Mouse (Mus musculus) liver, embryonic 14.5 days (tissue): ENCODE results near the gene 0610030E20Rik. TPM values are rescaled to one million over a fixed set of nuclear protein-coding genes. Genes with fewer than 3 reads are reported as not detected.

Source experiments
- ATAC-seq: fragments of 200-750 bp; cut with Nextera tagmentation; 2 replicates; pipeline ENCODE4 v1.8.0; 2017; ENCODE audit warnings: moderate number of reproducible peaks, mild to moderate bottlenecking, moderate library complexity; ENCODE audit not compliant: insufficient read depth
- DNase-seq, 3 experiments: peaks; one replicate each; pipeline ENCODE4 v3.0.0-alpha.2; 2012 to 2013; ENCODE audit warnings: low read depth in 3 of 3, low spot score in 3 of 3
- H3K27ac ChIP-seq: fragments of 300-500 bp; sonication (generic); 2 replicates; pipeline ENCODE4 v1.5.1; 2014; ENCODE audit warnings: moderate library complexity, mild to moderate bottlenecking, control low read depth, inconsistent platforms
- H3K27me3 ChIP-seq: fragments of 300-500 bp; sonication (generic); 2 replicates; pipeline ENCODE4 v1.6.1; 2014; ENCODE audit warnings: mild to moderate bottlenecking, low read length, moderate library complexity; ENCODE audit not compliant: control insufficient read depth, insufficient read depth
- H3K36me3 ChIP-seq: fragments of 300-500 bp; sonication (generic); replicated peaks from 2 replicates; pipeline ENCODE4 v1.6.1; 2014; ENCODE audit warnings: low read depth; ENCODE audit not compliant: control insufficient read depth, insufficient read depth
- H3K4me1 ChIP-seq, 2 experiments: fragments of 200-500 bp in 1 of 2; fragments of 300-500 bp in 1 of 2; sonication (generic) in 1 of 2; replicated peaks; 2 replicates each; pipeline ENCODE4 v1.6.1; 2012 to 2014; ENCODE audit warnings: antibody characterized with exemption in 1 of 2, inconsistent platforms in 1 of 2, low read length in 1 of 2; ENCODE audit not compliant: control insufficient read depth in 2 of 2, insufficient read depth in 2 of 2
- H3K4me2 ChIP-seq: fragments of 300-500 bp; sonication (generic); 2 replicates; pipeline ENCODE4 v1.6.1; 2014; ENCODE audit warnings: low read depth, mild to moderate bottlenecking, control low read depth, moderate library complexity
- H3K4me3 ChIP-seq, 2 experiments: fragments of 200-500 bp in 1 of 2; fragments of 300-500 bp in 1 of 2; sonication (generic) in 1 of 2; 2 replicates each; pipeline ENCODE4 v1.5.1; 2012 to 2014; ENCODE audit warnings: low read depth in 2 of 2, low read length in 2 of 2, mild to moderate bottlenecking in 2 of 2, control low read depth in 1 of 2, inconsistent platforms in 1 of 2, moderate library complexity in 1 of 2; ENCODE audit not compliant: insufficient read depth in 1 of 2
- H3K9ac ChIP-seq: fragments of 300-500 bp; sonication (generic); replicated peaks from 2 replicates; pipeline ENCODE4 v1.6.1; 2014; ENCODE audit warnings: mild to moderate bottlenecking, control low read depth, moderate library complexity
- H3K9me3 ChIP-seq: fragments of 300-500 bp; sonication (generic); 2 replicates; pipeline ENCODE4 v1.6.1; 2016; ENCODE audit warnings: low read length, mixed read lengths; ENCODE audit not compliant: control insufficient read depth
- CTCF ChIP-seq: IDR thresholded peaks from 2 replicates; pipeline ENCODE4 v1.5.1; 2016; ENCODE audit warnings: antibody characterized with exemption, low read depth, control low read depth
- EP300 ChIP-seq: IDR thresholded peaks from 2 replicates; pipeline ENCODE4 v1.6.1; 2016; ENCODE audit warnings: antibody characterized with exemption, low read depth
- WGBS: fragments of 180-500 bp; shearing (Covaris S2); extraction: QIAGEN DNeasy Blood & Tissue Kit; methylation state at CpG from one replicate; pipeline ENCODE4 v1.1.7; 2014; ENCODE audit not compliant: insufficient replicate concordance; 5-methylcytosine and 5-hydroxymethylcytosine counted together
- polyA plus RNA-seq, 2 experiments: library from polyadenylated mRNA; depleted of rRNA in 1 of 2; stranded (reverse) in 1 of 2; unstranded in 1 of 2; fragments of >200 nt; fragmentation: Nextera tagmentation in 1 of 2; extraction: Ambion mirVana in 1 of 2; gene quantifications; 2 replicates each; pipeline versions ENCODE4 v1.2.1 to v1.2.3; 2012 to 2014

Gene 0610030E20Rik
- polyA plus RNA-seq, 2 experiments, result 7.9 to 10.1 TPM

- H3K27ac ChIP-seq, result peak overlapping the region; percentile 70
- no peak overlapping the region for H3K4me3 ChIP-seq
- H3K4me2 ChIP-seq, result peak overlapping the region; percentile 99
- WGBS, result 58% methylated on average over 4 of the region's 4 CpGs
- peak overlapping the region; percentile 83; the same call in 1 of the 2 replicates for H3K9ac ChIP-seq
- TF ChIP-seq CTCF (peak; percentile 30), EP300 (no peak)
- DNase-seq (no peak), ATAC-seq (no peak)
- peaks cover 26 to 33% of the 10 kb centered on the region in 2 experiments for H3K4me1 ChIP-seq
- H3K27me3 ChIP-seq, result no peaks in the 10 kb centered on the region
- H3K9me3 ChIP-seq, result no peaks in the 10 kb centered on the region
- peaks cover 26% of the 10 kb centered on the region for H3K36me3 ChIP-seq
These were observed 856 bp upstream of the 0610030E20Rik start for GRCm38 (mm10) chr6:72346261-72346660.

- DNase-seq, result no peak
- Histone ChIP-seq H3K36me3 (peaks cover 23% of the 10 kb centered on the region), H3K4me3 (peak overlapping the region; percentile 15 to 85; a peak in 2 of 4 replicates), H3K9me3 (no peaks in the 10 kb centered on the region), H3K4me2 (peak overlapping the region; percentile 99), H3K4me1 (peaks cover 32 to 37% of the 10 kb centered on the region in 2 experiments), H3K27me3 (no peaks in the 10 kb centered on the region; the same call in 1 of the 2 replicates), H3K27ac (no peak overlapping the region; the same call in 1 of the 2 replicates), H3K9ac (peak overlapping the region; percentile 88)
- ATAC-seq, result no peak
- 72% methylated on average over 10 of the region's 10 CpGs for WGBS
- TF ChIP-seq EP300, result no peak
- TF ChIP-seq CTCF, result no peak
These were observed 1.3 kb downstream of the 0610030E20Rik start for GRCm38 (mm10) chr6:72348411-72348810.

- Histone ChIP-seq H3K27ac (no peak overlapping the region), H3K9me3 (no peaks in the 10 kb centered on the region), H3K4me1 (peaks cover 29 to 42% of the 10 kb centered on the region in 2 experiments), H3K27me3 (peaks cover 15% of the 10 kb centered on the region), H3K36me3 (peaks cover 23% of the 10 kb centered on the region), H3K4me3 (no peak overlapping the region), H3K4me2 (no peak overlapping the region), H3K9ac (no peak overlapping the region)
- DNase-seq (no peak), ATAC-seq (no peak)
- WGBS, result 75% methylated on average over 2 of the region's 2 CpGs
- TF ChIP-seq EP300 (no peak), CTCF (no peak)
These were observed 3.1 kb downstream of the 0610030E20Rik start for GRCm38 (mm10) chr6:72350214-72350613.

GRCm38 (mm10) chr6:72352636-72353405 lies 5.7 kb downstream of the 0610030E20Rik start:
- 57% methylated on average over 5 of the region's 5 CpGs for WGBS
- peaks cover 30% of the 10 kb centered on the region for H3K27me3 ChIP-seq
- TF ChIP-seq EP300 (no peak), CTCF (no peak)
- H3K9me3 ChIP-seq, result no peaks in the 10 kb centered on the region
- H3K4me1 ChIP-seq, result peaks cover 21 to 37% of the 10 kb centered on the region in 2 experiments
- peak overlapping the region; percentile 11; the same call in 1 of the 2 replicates for H3K4me2 ChIP-seq
- no peak for DNase-seq
- H3K27ac ChIP-seq, result no peak overlapping the region
- peaks cover 23% of the 10 kb centered on the region for H3K36me3 ChIP-seq
- no peak for ATAC-seq
- no peak overlapping the region for H3K4me3 ChIP-seq
- no peak overlapping the region for H3K9ac ChIP-seq

GRCm38 (mm10) chr6:72354025-72354424 lies 6.9 kb downstream of the 0610030E20Rik start:
- Histone ChIP-seq H3K4me2 (no peak overlapping the region), H3K9ac (no peak overlapping the region), H3K27me3 (peaks cover 30% of the 10 kb centered on the region), H3K36me3 (peaks cover 24% of the 10 kb centered on the region), H3K4me1 (peaks cover 18 to 34% of the 10 kb centered on the region in 2 experiments), H3K4me3 (no peak overlapping the region), H3K27ac (no peak overlapping the region), H3K9me3 (no peaks in the 10 kb centered on the region)
- no peak for DNase-seq
- no peak for ATAC-seq
- 72% methylated on average over 1 of the region's 1 CpGs for WGBS
- TF ChIP-seq CTCF, result no peak
